In the genomic region with DNA sequence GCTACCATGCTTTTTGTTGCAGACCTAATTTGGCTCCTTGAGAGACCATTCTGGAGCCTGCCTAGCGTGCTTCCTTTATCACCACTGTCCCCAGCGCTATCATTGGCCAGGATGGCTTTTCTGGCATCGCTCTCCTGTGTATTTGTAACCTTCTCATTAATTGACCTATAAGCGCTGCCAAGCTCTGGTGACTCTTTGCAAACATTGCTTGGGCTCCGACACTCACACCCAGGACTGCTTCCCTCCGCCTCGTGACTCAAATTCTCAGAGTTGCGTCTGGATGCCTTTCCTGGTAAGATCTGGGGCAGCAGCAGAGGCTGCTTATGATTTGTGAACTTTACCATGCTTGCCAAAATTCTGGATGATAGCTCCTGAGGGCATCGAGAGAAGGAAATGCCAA, we compare ENCODE assay signal across 22 mouse cellular contexts. TPM values are rescaled to one million over a fixed set of nuclear protein-coding genes. Genes with fewer than 3 reads are reported as not detected.
DNase-seq lines count a peak whose midpoint lies in the region; ATAC-seq and TF ChIP-seq lines count a peak whose summit lies in the region.
"Had no signal": no experiment of that assay in that cellular context is flagged by ENCODE, and none has a peak within 500 bp of the region (broad histone marks: within the 10 kb centered on the region; RNA-seq: fewer than 3 reads in every experiment).

No protein-coding gene starts in this region.

- ATAC-seq in activated CD4-positive, CD25-positive, alpha-beta regulatory T cell, adult 4 months: no peak
- ATAC-seq: forebrain, postnatal 0 days; midbrain, embryonic 13.5 days; Patski had no signal

- 10% methylated on average over 9 of the region's 9 CpGs for WGBS in cerebellum, adult 2 months

- peak; percentile 50 to 79 for DNase-seq in cerebellum, adult 2 months
- no peak for DNase-seq in cerebellum, adult 11-12 months
- DNase-seq in heart, adult 18-20 months: peak; percentile 72 to 82
- no peak for DNase-seq in heart, postnatal 25 days (ENCODE audit: low spot score)
- peak; percentile 67 for DNase-seq in cerebellum, adult 9-10 months
- peak; percentile 29 to 34 for DNase-seq in heart, postnatal 14 days
- no peak for DNase-seq in kidney, postnatal 25 days
- DNase-seq: adrenal gland, postnatal 10 days; forebrain, postnatal 0 days; kidney, adult 11 months; kidney, postnatal 4 days; layer of hippocampus, adult 9-11 months; lung, postnatal 36 days had no signal

- H3K27ac ChIP-seq in cerebellum, adult 2 months (ENCODE audit: insufficient read depth, low read length): peak overlapping the region; percentile 23; the same call in 1 of the 2 replicates
- H3K27ac ChIP-seq: forebrain, embryonic 10.5 days; kidney, embryonic 15.5 days; left cerebral cortex, adult 2 months; liver, embryonic 14.5 days; lung, embryonic 15.5 days; midbrain, embryonic 13.5 days had no signal

- no peak overlapping the region for H3K4me3 ChIP-seq in cerebellum, adult 2 months (replicated peaks; ENCODE audit: insufficient read depth, low read depth, low read length)
- H3K4me3 ChIP-seq: forebrain, embryonic 10.5 days; kidney, embryonic 15.5 days; left cerebral cortex, adult 2 months; lung, embryonic 15.5 days; megakaryocyte, embryonic 14.5 days; midbrain, embryonic 13.5 days had no signal

- no peaks in the 10 kb centered on the region for H3K27me3 ChIP-seq in cerebellum, adult 2 months (ENCODE audit: control insufficient read depth, insufficient read depth, low read length)
- H3K27me3 ChIP-seq: kidney, embryonic 15.5 days; lung, embryonic 15.5 days; midbrain, embryonic 13.5 days; Patski had no signal

- TF ChIP-seq CTCF in cerebellum, adult 2 months (IDR thresholded peaks at IDR 0.05; ENCODE audit: borderline replicate concordance, insufficient read depth, low read depth, low read length): no peak

- H3K4me1 ChIP-seq in cerebellum, adult 2 months (ENCODE audit: control insufficient read depth, insufficient read depth, low read length): peaks cover 21% of the 10 kb centered on the region
- H3K4me1 ChIP-seq: lung, embryonic 15.5 days; megakaryocyte, embryonic 14.5 days had no signal

- intact Hi-C loops in heart, postnatal 25 days (cut with DNase I): loop anchor here (5.0 kb wide), 1 partner anchor 51 kb away; no protein-coding TSS in a partner anchor
- intact Hi-C loops in heart, postnatal 14 days (cut with DNase I): loop anchor here (2.0 kb wide), 1 partner anchor 18 kb away; no protein-coding TSS in a partner anchor

- TF ChIP-seq POLR2A in cerebellum, adult 2 months (IDR thresholded peaks at IDR 0.05; ENCODE audit: borderline replicate concordance, insufficient read depth, low read length): no peak

RNA-seq across cellular contexts. Expression of a gene that starts 19.8 kb away (rescaled TPM):
- 20.8 and 23.0 TPM in 2 replicates for polyA plus RNA-seq in cerebellum, adult 2 months (2012; rRNA removed)
- total RNA-seq in heart, adult 18-20 months (2021): 10 to 100 TPM; 22.0 to 23.3 TPM
- total RNA-seq in heart, postnatal 25 days (2021): 10 to 100 TPM; 14.8 to 17.7 TPM
- 10 to 100 TPM; 13.5 to 17.1 TPM for total RNA-seq in heart, postnatal 14 days (2021)
- under 1 TPM in 1 of 2 experiments, not detected in 1; 0.65 TPM for polyA plus RNA-seq in activated CD4-positive, CD25-positive, alpha-beta regulatory T cell, adult 4 months (2017; shearing (Covaris generic))

Comparison
In these comparisons a context has a peak if more than half of its experiments do, and no peak if none do; other contexts are left out.
1. DNase-seq: peak in cerebellum, adult 2 months (2 of 2), heart, adult 18-20 months (2 of 2), cerebellum, adult 9-10 months (single experiment) and heart, postnatal 14 days (2 of 2); none in cerebellum, adult 11-12 months (single experiment), heart, postnatal 25 days (single experiment) and kidney, postnatal 25 days (0 of 2).